ENCODE assay signal across 40 mouse cellular contexts in genomic region chr2:173725819-173726218, GRCm38 (mm10). TPM values are rescaled to one million over a fixed set of nuclear protein-coding genes. Genes with fewer than 3 reads are reported as not detected.
"Had no signal": no experiment of that assay in that cellular context is flagged by ENCODE, and none has a peak within 500 bp of the region (broad histone marks: within the 10 kb centered on the region; RNA-seq: fewer than 3 reads in every experiment).

No protein-coding gene starts in this region.

- H3K9me3 ChIP-seq: heart, embryonic 13.5 days; heart, embryonic 15.5 days; hindbrain, embryonic 13.5 days; limb, embryonic 13.5 days; limb, embryonic 15.5 days; liver, embryonic 12.5 days had no signal

- H3K27ac ChIP-seq: heart, adult 2 months; heart, embryonic 13.5 days; heart, embryonic 15.5 days; hindbrain, embryonic 13.5 days; kidney, postnatal 0 days; limb, embryonic 13.5 days; limb, embryonic 15.5 days; liver, embryonic 12.5 days had no signal

- H3K4me3 ChIP-seq: heart, adult 2 months; heart, embryonic 13.5 days; heart, embryonic 15.5 days; hindbrain, embryonic 13.5 days; limb, embryonic 13.5 days; limb, embryonic 15.5 days; liver, embryonic 12.5 days had no signal

- H3K4me2 ChIP-seq: heart, embryonic 11.5 days; heart, embryonic 13.5 days; heart, embryonic 15.5 days; hindbrain, embryonic 13.5 days; limb, embryonic 13.5 days; limb, embryonic 15.5 days; liver, embryonic 12.5 days had no signal

- H3K9ac ChIP-seq: forebrain, postnatal 0 days; heart, embryonic 13.5 days; heart, embryonic 15.5 days; hindbrain, embryonic 13.5 days; limb, embryonic 13.5 days; limb, embryonic 15.5 days; liver, embryonic 12.5 days had no signal

- H3K4me1 ChIP-seq: liver, embryonic 12.5 days had no signal

- H3K36me3 ChIP-seq: heart, embryonic 13.5 days; heart, embryonic 15.5 days; hindbrain, embryonic 13.5 days; limb, embryonic 13.5 days; limb, embryonic 15.5 days; liver, embryonic 12.5 days had no signal

- H3K27me3 ChIP-seq: heart, embryonic 13.5 days; heart, embryonic 15.5 days; hindbrain, embryonic 13.5 days; limb, embryonic 13.5 days; limb, embryonic 15.5 days; liver, embryonic 12.5 days had no signal

- DNase-seq: forebrain, postnatal 0 days; gastrocnemius, postnatal 14 days; gastrocnemius, postnatal 36 days; heart, adult 11 months; heart, adult 2 months; heart, postnatal 14 days; heart, postnatal 36 days; kidney, adult 18-20 months; kidney, adult 8-10 months; kidney, postnatal 14 days; kidney, postnatal 36 days; layer of hippocampus, adult 9-11 months; layer of hippocampus, postnatal 36 days; left cerebral cortex, postnatal 4 days had no signal

- ATAC-seq: forebrain, postnatal 0 days; hindbrain, embryonic 16.5 days; intestine, embryonic 16.5 days; liver, embryonic 12.5 days had no signal

RNA-seq across cellular contexts. Expression of gene 1700010B08Rik, which starts 6.6 kb away (rescaled TPM):
- total RNA-seq: forebrain, postnatal 0 days; gastrocnemius, adult 18-20 months; gastrocnemius, adult 8-10 months; gastrocnemius, postnatal 14 days; gastrocnemius, postnatal 36 days; heart, adult 2 months; heart, postnatal 14 days; heart, postnatal 36 days; hematopoietic stem cell, adult 5-6 weeks; layer of hippocampus, adult 18-20 months; layer of hippocampus, adult 8-10 months; layer of hippocampus, postnatal 14 days; layer of hippocampus, postnatal 36 days; left cerebral cortex, adult 18-20 months; left cerebral cortex, adult 8-10 months; left cerebral cortex, postnatal 10 days; left cerebral cortex, postnatal 25 days; left cerebral cortex, postnatal 4 days; liver, adult 2 months had no signal
- polyA plus RNA-seq: forebrain, postnatal 0 days; heart, embryonic 11.5 days; heart, embryonic 13.5 days; heart, embryonic 15.5 days; heart, postnatal 0 days; hindbrain, embryonic 13.5 days; hindbrain, embryonic 16.5 days; intestine, embryonic 14.5 days; intestine, embryonic 16.5 days; kidney, embryonic 14.5 days; kidney, postnatal 0 days; large intestine, adult 2 months; limb, embryonic 11.5 days; limb, embryonic 13.5 days; limb, embryonic 15.5 days; liver, adult 2 months; liver, embryonic 12.5 days had no signal
